Comparison of ENCODE assay signal across 8 mouse cellular contexts in genomic region chr8:70755661-70756475, GRCm38 (mm10). TPM values are rescaled to one million over a fixed set of nuclear protein-coding genes. Genes with fewer than 3 reads are reported as not detected.
A peak's percentile ranks its signal among the peaks of the same experiment; 100 is the strongest.
DNase-seq lines count a peak whose midpoint lies in the region; ATAC-seq and TF ChIP-seq lines count a peak whose summit lies in the region.

No protein-coding gene starts in this region.

- H3K4me2 ChIP-seq in intestine, postnatal 0 days (replicated peaks; ENCODE audit: low read depth) = peak overlapping the region; percentile 97
- peak overlapping the region; percentile 97 for H3K4me2 ChIP-seq in liver, embryonic 12.5 days
- H3K4me2 ChIP-seq in stomach, embryonic 14.5 days (replicated peaks; ENCODE audit: low read depth, low read length) = peak overlapping the region; percentile 94

- H3K27ac ChIP-seq in kidney, adult 2 months (ENCODE audit: insufficient read depth, low read depth, low read length) = no peak overlapping the region
- H3K27ac ChIP-seq in bone marrow macrophage, adult 2 months (ENCODE audit: insufficient read depth, low read depth, low read length) = no peak overlapping the region
- H3K27ac ChIP-seq in intestine, postnatal 0 days (ENCODE audit: low read depth, low read length) = no peak overlapping the region
- H3K27ac ChIP-seq in liver, embryonic 12.5 days = no peak overlapping the region
- H3K27ac ChIP-seq in stomach, embryonic 14.5 days (ENCODE audit: low read length) = no peak overlapping the region

- whole genome bisulfite sequencing in kidney, adult 2 months = 81% methylated on average over 24 of the region's 24 CpGs
- 80% methylated on average over 24 of the region's 24 CpGs for WGBS in intestine, postnatal 0 days
- WGBS in liver, embryonic 12.5 days (ENCODE audit: insufficient replicate concordance) = 77% methylated on average over 24 of the region's 24 CpGs
- WGBS in stomach, embryonic 14.5 days = 84% methylated on average over 24 of the region's 24 CpGs

- ATAC-seq in intestine, postnatal 0 days = no peak
- ATAC-seq in liver, embryonic 12.5 days = no peak
- ATAC-seq in stomach, embryonic 14.5 days (ENCODE audit: insufficient number of reproducible peaks, insufficient read depth, low FRiP score, low read depth) = no peak

- H3K4me3 ChIP-seq in kidney, adult 2 months (ENCODE audit: insufficient read depth, low read depth, low read length) = 0 out of 2 replicates have a peak overlapping the region, but pooled peaks have one; percentile 52
- H3K4me3 ChIP-seq in bone marrow macrophage, adult 2 months (ENCODE audit: insufficient read depth, low read length) = peak overlapping the region; percentile 67
- H3K4me3 ChIP-seq in intestine, postnatal 0 days (ENCODE audit: low read depth, low read length) = no peak overlapping the region
- H3K4me3 ChIP-seq in liver, embryonic 12.5 days = peak overlapping the region; percentile 73; the same call in 1 of the 2 replicates
- no peak overlapping the region for H3K4me3 ChIP-seq in stomach, embryonic 14.5 days (ENCODE audit: low read depth, low read length)

- TF ChIP-seq POLR2A in kidney, adult 2 months (IDR thresholded peaks at IDR 0.05; ENCODE audit: low read depth, low read length) = no peak
- TF ChIP-seq POLR2A in bone marrow macrophage, adult 2 months (IDR thresholded peaks at IDR 0.05; ENCODE audit: borderline replicate concordance, low read depth, low read length) = no peak

- peaks cover 19% of the 10 kb centered on the region; the same call in 1 of the 2 replicates for H3K4me1 ChIP-seq in kidney, adult 2 months (ENCODE audit: control insufficient read depth, insufficient read depth, low read length)
- H3K4me1 ChIP-seq in bone marrow macrophage, adult 2 months (ENCODE audit: control insufficient read depth, insufficient read depth, low read length) = peaks cover 40% of the 10 kb centered on the region
- H3K4me1 ChIP-seq in intestine, postnatal 0 days (replicated peaks; ENCODE audit: control insufficient read depth, insufficient read depth, low read length) = peaks cover 5% of the 10 kb centered on the region
- H3K4me1 ChIP-seq in liver, embryonic 12.5 days = peaks cover 70% of the 10 kb centered on the region
- H3K4me1 ChIP-seq in stomach, embryonic 14.5 days (ENCODE audit: control insufficient read depth, insufficient read depth, low read length) = peaks cover 28% of the 10 kb centered on the region

- no peak overlapping the region for H3K9ac ChIP-seq in intestine, postnatal 0 days (ENCODE audit: low read depth, low read length)
- peak overlapping the region; percentile 78; the same call in 1 of the 2 replicates for H3K9ac ChIP-seq in liver, embryonic 12.5 days
- no peak overlapping the region for H3K9ac ChIP-seq in stomach, embryonic 14.5 days (replicated peaks; ENCODE audit: low read depth, low read length)

- no peaks in the 10 kb centered on the region for H3K36me3 ChIP-seq in kidney, adult 2 months (ENCODE audit: control insufficient read depth, insufficient read depth, low read length)
- peaks cover 25% of the 10 kb centered on the region for H3K36me3 ChIP-seq in intestine, postnatal 0 days (ENCODE audit: control insufficient read depth, insufficient read depth)
- peaks cover 29% of the 10 kb centered on the region for H3K36me3 ChIP-seq in liver, embryonic 12.5 days
- peaks cover 21% of the 10 kb centered on the region for H3K36me3 ChIP-seq in stomach, embryonic 14.5 days (ENCODE audit: control insufficient read depth, insufficient read depth, low read length)

- no peak for DNase-seq in kidney, adult 2 months
- no peak for DNase-seq in kidney, postnatal 36 days
- peak; percentile 11 to 14 for DNase-seq in frontal cortex, postnatal 36 days (ENCODE audit: low spot score in 2 of 2)
- DNase-seq in Muller cell, postnatal 12 days (ENCODE audit: inconsistent ontology term) = no peak

- no peaks in the 10 kb centered on the region for H3K27me3 ChIP-seq in kidney, adult 2 months (replicated peaks; ENCODE audit: control insufficient read depth, insufficient read depth, low read length)
- no peaks in the 10 kb centered on the region for H3K27me3 ChIP-seq in intestine, postnatal 0 days (replicated peaks; ENCODE audit: control insufficient read depth, insufficient read depth, low read length)
- no peaks in the 10 kb centered on the region for H3K27me3 ChIP-seq in liver, embryonic 12.5 days (replicated peaks)
- H3K27me3 ChIP-seq in stomach, embryonic 14.5 days (ENCODE audit: control insufficient read depth, insufficient read depth, low read length) = no peaks in the 10 kb centered on the region

- H3K9me3 ChIP-seq in intestine, postnatal 0 days (ENCODE audit: control insufficient read depth) = no peaks in the 10 kb centered on the region
- H3K9me3 ChIP-seq in liver, embryonic 12.5 days (replicated peaks) = no peaks in the 10 kb centered on the region
- H3K9me3 ChIP-seq in stomach, embryonic 14.5 days (ENCODE audit: control insufficient read depth, low read depth, low read length) = no peaks in the 10 kb centered on the region

- TF ChIP-seq CTCF in kidney, adult 2 months (conservative IDR thresholded peaks at IDR 0.05; ENCODE audit: insufficient read depth, insufficient read length, low read depth, low read length) = no peak
- TF ChIP-seq CTCF in bone marrow macrophage, adult 2 months (IDR thresholded peaks at IDR 0.05; ENCODE audit: low read depth, low read length) = no peak
- TF ChIP-seq CTCF in intestine, postnatal 0 days (IDR thresholded peaks at IDR 0.05; ENCODE audit: low read depth) = no peak

RNA-seq across cellular contexts. Expression of gene Rab3a, which starts 1.4 kb away (rescaled TPM):
- polyA plus RNA-seq in kidney, adult 2 months (2012; rRNA removed) = 29.7 and 31.1 TPM in 2 replicates
- 7.9 and 9.4 TPM in 2 replicates for polyA plus RNA-seq in bone marrow macrophage, adult 2 months (2012; ENCODE audit: insufficient read depth, insufficient read length, missing spikeins)
- 18.8 and 19.5 TPM in 2 replicates for polyA plus RNA-seq in intestine, postnatal 0 days (2015; fragmentation: Nextera tagmentation; extraction: Ambion mirVana)
- polyA plus RNA-seq in liver, embryonic 12.5 days (2016; fragmentation: Nextera tagmentation; extraction: Ambion mirVana) = 3.3 and 3.9 TPM in 2 replicates
- polyA plus RNA-seq in stomach, embryonic 14.5 days (2014; fragmentation: Nextera tagmentation; extraction: Ambion mirVana) = 27.0 and 28.7 TPM in 2 replicates

RNA-seq across cellular contexts. Expression of gene Mpv17l2, which starts 4.9 kb away (rescaled TPM):
- polyA plus RNA-seq in kidney, adult 2 months (2012; rRNA removed) = 73.4 and 96.3 TPM in 2 replicates
- 32.4 and 33.7 TPM in 2 replicates for polyA plus RNA-seq in bone marrow macrophage, adult 2 months (2012; ENCODE audit: insufficient read depth, insufficient read length, missing spikeins)
- 76.3 and 80.6 TPM in 2 replicates for polyA plus RNA-seq in intestine, postnatal 0 days (2015; fragmentation: Nextera tagmentation; extraction: Ambion mirVana)
- 52.2 and 52.7 TPM in 2 replicates for polyA plus RNA-seq in liver, embryonic 12.5 days (2016; fragmentation: Nextera tagmentation; extraction: Ambion mirVana)
- 42.8 and 43.1 TPM in 2 replicates for polyA plus RNA-seq in stomach, embryonic 14.5 days (2014; fragmentation: Nextera tagmentation; extraction: Ambion mirVana)

RNA-seq across cellular contexts. Expression of gene Pik3r2, which starts 20.6 kb away (rescaled TPM):
- polyA plus RNA-seq in kidney, adult 2 months (2012; rRNA removed) = 60.5 and 94.7 TPM in 2 replicates
- 26.9 and 27.5 TPM in 2 replicates for polyA plus RNA-seq in bone marrow macrophage, adult 2 months (2012; ENCODE audit: insufficient read depth, insufficient read length, missing spikeins)
- polyA plus RNA-seq in intestine, postnatal 0 days (2015; fragmentation: Nextera tagmentation; extraction: Ambion mirVana) = 37.4 and 41.0 TPM in 2 replicates
- 23.3 and 27.3 TPM in 2 replicates for polyA plus RNA-seq in liver, embryonic 12.5 days (2016; fragmentation: Nextera tagmentation; extraction: Ambion mirVana)
- 44.5 and 45.1 TPM in 2 replicates for polyA plus RNA-seq in stomach, embryonic 14.5 days (2014; fragmentation: Nextera tagmentation; extraction: Ambion mirVana)

RNA-seq across cellular contexts. Expression of gene Pde4c, which starts 32.3 kb away (rescaled TPM):
- 81.6 and 113 TPM in 2 replicates for polyA plus RNA-seq in kidney, adult 2 months (2012; rRNA removed)
- not detected in 2 replicates for polyA plus RNA-seq in bone marrow macrophage, adult 2 months (2012; ENCODE audit: insufficient read depth, insufficient read length, missing spikeins)
- 0.21 and 0.31 TPM in 2 replicates for polyA plus RNA-seq in intestine, postnatal 0 days (2015; fragmentation: Nextera tagmentation; extraction: Ambion mirVana)
- polyA plus RNA-seq in liver, embryonic 12.5 days (2016; fragmentation: Nextera tagmentation; extraction: Ambion mirVana) = 0.56 and 0.71 TPM in 2 replicates
- 0.29 and 0.32 TPM in 2 replicates for polyA plus RNA-seq in stomach, embryonic 14.5 days (2014; fragmentation: Nextera tagmentation; extraction: Ambion mirVana)

RNA-seq across cellular contexts. Expression of gene Gm3336, which starts 37.5 kb away (rescaled TPM):
- 0.61 and 0.99 TPM in 2 replicates for polyA plus RNA-seq in kidney, adult 2 months (2012; rRNA removed)
- polyA plus RNA-seq in bone marrow macrophage, adult 2 months (2012; ENCODE audit: insufficient read depth, insufficient read length, missing spikeins) = not detected in 2 replicates
- 2.8 TPM in 2 replicates for polyA plus RNA-seq in intestine, postnatal 0 days (2015; fragmentation: Nextera tagmentation; extraction: Ambion mirVana)
- polyA plus RNA-seq in liver, embryonic 12.5 days (2016; fragmentation: Nextera tagmentation; extraction: Ambion mirVana) = not detected in 2 replicates
- polyA plus RNA-seq in stomach, embryonic 14.5 days (2014; fragmentation: Nextera tagmentation; extraction: Ambion mirVana) = 0.51 and 0.63 TPM in 2 replicates

Comparison
In these comparisons a context has a peak if more than half of its experiments do, and no peak if none do; other contexts are left out.
1. DNase-seq: peak in frontal cortex, postnatal 36 days (2 of 2); none in kidney, adult 2 months (single experiment), kidney, postnatal 36 days (0 of 2) and Muller cell, postnatal 12 days (single experiment).
2. H3K4me3 ChIP-seq: peak in kidney, adult 2 months (single experiment), bone marrow macrophage, adult 2 months (single experiment) and liver, embryonic 12.5 days (single experiment); none in intestine, postnatal 0 days (single experiment) and stomach, embryonic 14.5 days (single experiment).
3. Peak in every context shown above with its lines, with median percentiles within 50 percentile points of each other: H3K4me2 ChIP-seq.